Mouse (Mus musculus) layer of hippocampus, postnatal 14 days (tissue): Measurements from ENCODE around the gene Ccdc63. TPM values are rescaled to one million over a fixed set of nuclear protein-coding genes. Genes with fewer than 3 reads are reported as not detected.
A peak's percentile ranks its signal among the peaks of the same experiment; 100 is the strongest.

Source experiments
- DNase-seq, 2 experiments: peaks; one replicate each; pipeline ENCODE4 v3.0.0; 2021 to 2022; ENCODE audit warnings: low spot score in 2 of 2, mixed read lengths in 1 of 2
- total RNA-seq, 2 experiments: library from RNA; stranded (reverse); gene quantifications; 2 replicates each; pipeline ENCODE4 v1.2.3; 2021

Gene Ccdc63
- total RNA-seq, 2 experiments from 2014 or later = 0.74 to 2.2 TPM

DNA sequence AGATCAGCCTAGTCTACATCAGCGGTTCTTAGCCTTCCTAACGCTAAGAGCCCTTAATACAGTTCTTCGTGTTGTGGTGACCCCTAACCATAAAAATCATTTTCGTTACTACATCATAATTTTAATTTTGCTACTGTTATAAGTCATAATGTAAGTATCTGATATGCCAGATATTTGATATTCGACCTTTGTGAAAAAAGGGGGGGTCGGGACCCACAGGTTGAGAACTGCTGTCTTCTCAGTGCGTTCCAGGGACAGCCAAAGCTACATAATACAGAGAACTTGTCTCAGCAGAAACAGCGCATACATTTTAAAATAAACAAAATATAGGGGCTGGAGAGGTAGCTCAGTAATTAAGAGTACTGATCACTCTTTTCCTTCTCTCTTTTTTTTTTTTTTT is 51.0 kb downstream of the Ccdc63 start:
- DNase-seq = no peak

GRCm38 (mm10) chr5:122088917-122089316 is 51.7 kb downstream of the Ccdc63 start:
- peak; percentile 89 to 90 for DNase-seq

- no peak for DNase-seq
Observed at GRCm38 (mm10) chr5:122086121-122086520, 54.5 kb downstream of the Ccdc63 start.

DNA sequence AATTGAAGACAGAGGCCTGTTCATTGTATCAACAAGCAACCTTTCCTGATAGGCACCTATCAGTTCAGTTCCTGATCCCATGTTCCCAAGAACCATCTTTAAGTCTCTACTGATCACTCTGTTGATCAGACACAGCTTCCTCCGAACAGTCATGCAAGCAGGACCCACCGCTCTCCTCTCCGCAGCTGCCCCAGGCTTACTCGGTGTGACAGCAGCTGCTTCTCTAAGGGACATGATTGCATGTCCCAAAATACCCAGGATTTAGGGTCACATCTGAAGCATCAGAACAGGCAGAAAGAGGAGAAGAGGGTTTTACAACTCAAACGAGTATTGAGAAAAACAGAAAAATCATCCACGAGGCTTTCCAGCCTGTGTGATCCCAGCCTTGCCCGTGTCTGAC is 55.3 kb downstream of the Ccdc63 start:
- DNase-seq = no peak

DNA sequence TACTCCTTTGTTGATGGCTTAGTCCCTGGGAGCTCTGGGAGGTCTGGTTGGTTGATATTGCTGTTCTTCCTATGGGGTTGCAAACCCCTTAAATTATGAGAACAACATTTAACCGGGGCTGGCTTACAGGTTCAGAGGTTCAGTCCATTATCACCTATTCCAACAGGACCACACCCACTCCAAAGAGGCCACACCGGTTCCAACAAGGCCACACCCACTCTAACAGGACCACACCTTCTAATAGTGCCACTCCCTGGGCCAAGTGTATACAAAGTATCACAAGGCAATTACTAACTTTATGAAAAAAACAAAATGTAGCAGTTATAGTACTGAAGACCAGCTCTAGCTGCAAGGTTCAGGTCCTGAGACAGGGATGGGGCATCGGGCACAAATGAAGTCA is 56.2 kb downstream of the Ccdc63 start:
- no peak for DNase-seq

DNA sequence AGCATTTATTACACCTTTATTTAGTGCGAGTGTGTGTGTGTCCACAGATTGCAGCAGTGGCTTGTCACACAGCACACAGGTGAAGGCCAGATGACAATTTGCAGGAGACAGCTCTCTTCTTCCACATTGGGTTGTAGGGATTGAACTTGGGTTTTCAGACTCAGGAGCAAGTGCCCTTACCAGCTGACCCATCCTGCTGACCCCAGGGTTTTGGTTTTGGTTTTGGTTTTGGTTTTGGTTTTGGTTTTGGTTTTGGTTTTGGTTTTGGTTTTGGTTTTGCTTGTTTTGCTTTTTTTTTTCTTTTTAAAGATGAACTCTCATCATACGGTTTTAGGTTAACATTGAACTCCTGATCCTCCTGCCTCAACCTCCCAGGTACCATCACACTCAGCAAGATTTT is 57.3 kb downstream of the Ccdc63 start:
- no peak for DNase-seq

DNA sequence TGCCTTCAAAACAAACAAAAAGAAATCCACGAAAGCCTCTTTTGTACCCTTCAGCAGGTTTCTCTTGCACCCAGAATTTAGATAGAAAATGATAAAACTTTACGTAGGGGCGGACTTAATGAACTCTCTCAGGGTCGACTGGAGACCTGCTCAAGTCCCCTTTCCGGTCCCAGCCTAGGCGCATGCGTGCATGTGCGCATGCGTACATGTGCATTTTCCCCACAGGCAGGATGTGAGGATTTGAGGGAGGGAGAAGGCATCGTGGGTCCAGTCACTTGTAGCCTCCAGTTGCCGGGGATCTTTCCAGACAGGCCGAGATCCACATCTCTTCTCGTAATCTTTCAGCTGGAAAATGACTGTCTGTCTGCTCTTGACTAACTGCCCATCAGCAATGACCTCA is 59.2 kb downstream of the Ccdc63 start:
- DNase-seq = no peak

GRCm38 (mm10) chr5:122080930-122081329 is 59.7 kb downstream of the Ccdc63 start:
- DNase-seq = peak; percentile 68 to 78

DNA sequence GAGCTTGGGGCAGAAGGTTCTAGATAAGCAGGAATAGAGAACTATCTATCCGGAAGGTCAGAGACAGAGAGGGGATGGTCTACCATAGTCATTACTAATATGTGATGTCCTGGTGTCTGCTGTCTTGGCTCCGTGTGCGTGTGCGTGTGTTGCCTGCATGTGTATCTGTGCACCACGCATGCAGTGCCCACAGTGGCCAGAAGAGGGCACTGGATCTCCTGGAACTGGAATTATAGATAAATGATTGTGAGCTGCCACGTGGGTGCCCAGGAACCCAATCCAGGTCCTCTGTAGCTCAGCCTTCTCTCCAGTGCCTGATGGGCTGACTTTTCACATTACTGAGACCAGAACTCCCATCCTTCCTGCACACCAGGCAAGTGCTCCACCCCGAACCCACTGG is 60.8 kb downstream of the Ccdc63 start:
- no peak for DNase-seq

DNA sequence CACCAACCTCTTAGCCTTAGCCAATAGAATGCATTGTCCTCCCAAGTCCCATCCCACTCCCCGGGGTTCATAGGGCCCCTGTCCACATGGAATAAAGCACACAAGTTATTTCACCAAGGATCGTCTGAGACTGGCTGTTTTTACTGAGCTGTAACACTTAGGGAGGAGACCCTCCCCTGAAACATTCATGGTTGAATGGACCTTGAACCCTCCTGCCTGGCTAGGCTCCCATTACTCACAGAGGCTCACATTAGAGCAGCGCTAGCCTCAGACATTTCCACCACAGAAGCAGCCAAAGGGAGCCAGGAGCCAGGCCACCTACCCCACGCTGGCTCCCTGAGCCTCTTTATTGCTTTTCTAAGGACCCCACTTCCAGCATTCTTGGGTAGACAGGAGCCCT is 63.4 kb downstream of the Ccdc63 start:
- DNase-seq = no peak

GRCm38 (mm10) chr5:122075736-122076135 is 64.9 kb downstream of the Ccdc63 start:
- no peak for DNase-seq

DNA sequence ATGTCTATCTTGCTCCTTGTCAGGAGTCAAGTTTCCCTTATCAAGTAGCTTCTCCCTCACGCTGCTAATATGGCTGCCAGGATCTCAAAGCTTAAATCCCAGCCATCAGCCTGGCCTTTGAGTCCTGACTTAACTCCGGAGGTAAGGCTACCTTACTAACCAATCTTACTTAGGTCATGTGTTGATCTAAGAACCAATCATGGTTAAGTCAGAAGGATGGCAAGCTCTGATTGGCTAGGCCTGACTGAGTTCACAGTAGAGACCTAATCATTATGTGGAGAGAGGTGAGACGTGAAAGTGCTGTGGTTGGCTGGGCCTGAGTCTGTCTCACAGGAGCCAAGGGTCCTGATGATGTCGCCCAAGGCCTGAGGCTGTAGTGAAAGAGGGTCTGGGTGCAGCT is 68.6 kb downstream of the Ccdc63 start:
- DNase-seq = no peak

DNA sequence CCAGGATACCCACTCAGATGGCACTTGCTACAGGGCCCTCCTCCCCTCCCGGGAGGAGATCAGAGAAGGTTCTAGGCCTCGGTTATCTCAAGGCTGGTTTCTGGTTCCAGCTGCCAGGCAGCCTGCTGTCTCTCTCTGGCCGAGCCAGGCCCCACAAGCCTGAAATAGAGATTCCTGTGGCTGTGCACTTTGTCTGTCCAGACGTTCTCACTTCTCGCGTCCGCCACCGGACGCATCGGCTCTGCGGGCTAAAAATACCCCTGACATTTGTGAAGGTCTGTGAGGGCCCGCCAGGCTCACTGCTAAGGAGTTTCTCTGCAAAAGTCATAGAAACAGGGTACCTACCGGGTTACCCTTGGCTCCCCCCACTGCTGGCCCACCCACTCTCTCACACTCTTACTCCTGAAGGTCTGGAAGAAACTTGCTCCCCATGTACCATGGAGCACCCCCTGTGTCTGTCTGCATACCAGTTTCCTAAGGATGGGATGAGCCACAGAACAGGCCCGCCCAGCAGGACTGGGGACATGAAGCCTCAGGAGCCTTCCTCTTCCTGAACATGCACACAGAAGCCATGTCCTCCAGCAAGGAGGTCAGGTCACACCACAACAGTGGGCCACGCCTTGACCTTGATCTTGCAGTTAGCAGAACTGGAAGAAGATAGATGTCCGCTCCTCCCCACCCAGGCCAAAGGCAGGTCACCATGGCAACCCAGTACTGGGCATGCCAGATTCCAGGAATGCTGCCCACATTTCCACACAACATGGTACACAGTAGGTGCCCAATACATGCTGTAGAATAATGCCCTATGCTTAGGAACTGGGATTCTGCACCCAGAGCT is 69.4 kb downstream of the Ccdc63 start:
- DNase-seq = no peak

DNA sequence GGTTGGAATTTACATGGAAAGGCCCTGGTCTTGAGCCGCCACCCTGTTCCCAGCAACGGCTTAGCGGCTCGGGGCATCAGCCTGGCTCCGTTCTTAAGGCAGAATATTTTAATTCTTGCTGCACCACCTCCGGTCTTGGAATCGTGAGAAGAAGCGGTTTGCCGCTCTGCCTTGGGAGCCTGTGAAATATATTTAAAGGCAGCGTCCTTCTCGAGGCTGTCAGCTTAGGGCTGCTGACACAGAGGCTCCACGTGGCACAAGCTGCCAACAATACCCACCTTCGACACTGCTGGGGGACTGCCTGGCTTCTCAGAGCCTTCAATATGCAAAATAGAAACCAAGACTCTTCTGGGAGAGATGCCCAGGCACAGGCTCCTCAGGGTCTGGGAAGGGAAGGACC is 72.1 kb downstream of the Ccdc63 start:
- DNase-seq = no peak

GRCm38 (mm10) chr5:122063204-122063933 is 77.3 kb downstream of the Ccdc63 start:
- peak in 1 of 2 experiments; percentile 77 for DNase-seq

- DNase-seq = no peak
Observed at GRCm38 (mm10) chr5:122062479-122062878, 78.1 kb downstream of the Ccdc63 start.

GRCm38 (mm10) chr5:122060767-122061333 is 79.8 kb downstream of the Ccdc63 start:
- DNase-seq = no peak

DNA sequence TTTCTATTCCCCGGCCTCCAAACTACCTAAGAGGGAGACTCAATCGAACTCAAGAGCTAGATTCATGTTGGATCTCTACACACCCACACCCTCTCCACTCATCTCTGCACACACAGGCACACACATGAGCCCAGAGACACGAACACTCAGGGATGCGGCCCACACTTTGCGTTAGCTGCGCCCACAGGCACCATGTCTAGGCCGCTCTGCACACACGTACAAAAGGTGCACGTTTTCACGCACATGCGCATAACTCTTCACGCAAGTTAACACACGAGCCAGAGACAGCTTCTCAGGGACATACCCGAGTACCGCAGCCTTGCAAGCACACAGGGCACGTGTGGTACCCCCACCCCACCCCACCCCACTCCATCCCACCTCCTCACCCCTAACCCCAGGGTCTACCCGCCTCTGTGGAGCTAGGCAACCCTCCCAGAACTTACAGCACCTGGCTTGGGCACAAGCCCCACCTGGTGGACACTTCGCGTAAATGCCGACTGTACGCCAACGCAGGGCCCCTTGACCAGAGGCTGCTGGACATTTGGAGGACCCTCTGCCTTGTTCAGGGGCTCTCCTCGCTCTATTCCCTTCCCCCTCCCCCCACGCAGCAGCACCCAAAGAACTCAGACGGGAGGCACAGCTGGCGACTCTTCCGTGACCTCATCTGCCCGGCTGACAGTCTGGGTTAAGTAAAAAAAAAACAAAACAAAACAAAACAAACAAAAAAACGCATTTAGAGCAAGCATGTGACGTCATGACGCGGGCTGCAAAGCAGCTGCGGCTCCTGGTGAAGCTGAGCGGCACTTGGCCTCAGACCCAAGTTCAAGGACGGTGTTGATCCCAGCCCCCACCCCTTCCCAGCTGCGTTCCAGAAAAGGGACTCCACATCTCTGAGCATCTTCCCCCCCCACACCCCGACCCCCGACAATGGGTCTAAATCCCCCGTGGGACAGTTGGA is 81.3 kb downstream of the Ccdc63 start:
- no peak for DNase-seq
